Mouse (Mus musculus): ENCODE data around the gene Slc20a1. TPM values are rescaled to one million over a fixed set of nuclear protein-coding genes. Genes with fewer than 3 reads are reported as not detected.

The Slc20a1 gene
- polyA plus RNA-seq, 1 experiment from 2014 or later = 23.7 TPM

- Histone ChIP-seq H3K27me3 (replicated peaks; ENCODE audit: control insufficient read depth, insufficient read depth, low read length) (no peaks in the 10 kb centered on the region), H3K4me3 (ENCODE audit: low read depth, low read length) (no peak overlapping the region), H3K4me1 (ENCODE audit: control insufficient read depth, insufficient read depth, low read length) (no peaks in the 10 kb centered on the region), H3K27ac (replicated peaks; ENCODE audit: low read depth, low read length) (no peak overlapping the region), H3K36me3 (ENCODE audit: control insufficient read depth, insufficient read depth, low read length) (peaks cover 28% of the 10 kb centered on the region), H3K4me2 (ENCODE audit: low read depth, low read length) (no peak overlapping the region), H3K9ac (ENCODE audit: low read depth, low read length) (no peak overlapping the region), H3K9me3 (ENCODE audit: control insufficient read depth, low read length) (no peaks in the 10 kb centered on the region)
- ATAC-seq (ENCODE audit: low read depth) (no peak), DNase-seq (ENCODE audit: low spot score) (no peak)
- 94% methylated on average over 5 of the region's 5 CpGs for WGBS
Measured at GRCm38 (mm10) chr2:129214774-129215173, 16.2 kb downstream of the Slc20a1 start.

GRCm38 (mm10) chr2:129217612-129218185 lies 19.1 kb downstream of the Slc20a1 start:
- no peaks in the 10 kb centered on the region for H3K4me1 ChIP-seq (ENCODE audit: control insufficient read depth, insufficient read depth, low read length)
- H3K27me3 ChIP-seq (replicated peaks; ENCODE audit: control insufficient read depth, insufficient read depth, low read length) = no peaks in the 10 kb centered on the region
- no peak for DNase-seq (ENCODE audit: low spot score)
- H3K4me2 ChIP-seq (ENCODE audit: low read depth, low read length) = no peak overlapping the region
- no peak overlapping the region for H3K9ac ChIP-seq (ENCODE audit: low read depth, low read length)
- no peaks in the 10 kb centered on the region for H3K36me3 ChIP-seq (ENCODE audit: control insufficient read depth, insufficient read depth, low read length)
- WGBS = 62% methylated on average over 9 of the region's 9 CpGs
- no peak overlapping the region for H3K27ac ChIP-seq (replicated peaks; ENCODE audit: low read depth, low read length)
- ATAC-seq (ENCODE audit: low read depth) = no peak
- no peak overlapping the region for H3K4me3 ChIP-seq (ENCODE audit: low read depth, low read length)
- no peaks in the 10 kb centered on the region for H3K9me3 ChIP-seq (ENCODE audit: control insufficient read depth, low read length)

- Histone ChIP-seq H3K27ac (replicated peaks; ENCODE audit: low read depth, low read length) (no peak overlapping the region), H3K4me3 (ENCODE audit: low read depth, low read length) (no peak overlapping the region), H3K4me2 (ENCODE audit: low read depth, low read length) (no peak overlapping the region), H3K4me1 (ENCODE audit: control insufficient read depth, insufficient read depth, low read length) (no peaks in the 10 kb centered on the region), H3K27me3 (replicated peaks; ENCODE audit: control insufficient read depth, insufficient read depth, low read length) (no peaks in the 10 kb centered on the region), H3K36me3 (ENCODE audit: control insufficient read depth, insufficient read depth, low read length) (no peaks in the 10 kb centered on the region), H3K9ac (ENCODE audit: low read depth, low read length) (no peak overlapping the region), H3K9me3 (ENCODE audit: control insufficient read depth, low read length) (no peaks in the 10 kb centered on the region)
- 72% methylated on average over 4 of the region's 4 CpGs for WGBS
- ATAC-seq (ENCODE audit: low read depth) (no peak), DNase-seq (ENCODE audit: low spot score) (no peak)
Measured at GRCm38 (mm10) chr2:129218537-129219105, 20.1 kb downstream of the Slc20a1 start.

- DNase-seq (ENCODE audit: low spot score) (no peak), ATAC-seq (ENCODE audit: low read depth) (no peak)
- no peaks in the 10 kb centered on the region for H3K4me1 ChIP-seq (ENCODE audit: control insufficient read depth, insufficient read depth, low read length)
Measured at GRCm38 (mm10) chr2:129221097-129221632, 22.6 kb downstream of the Slc20a1 start.

GRCm38 (mm10) chr2:129224178-129224577 lies 25.6 kb downstream of the Slc20a1 start:
- Histone ChIP-seq H3K9ac (ENCODE audit: low read depth, low read length) (no peak overlapping the region), H3K4me2 (ENCODE audit: low read depth, low read length) (no peak overlapping the region), H3K27ac (replicated peaks; ENCODE audit: low read depth, low read length) (no peak overlapping the region), H3K4me3 (ENCODE audit: low read depth, low read length) (no peak overlapping the region), H3K36me3 (ENCODE audit: control insufficient read depth, insufficient read depth, low read length) (no peaks in the 10 kb centered on the region), H3K4me1 (ENCODE audit: control insufficient read depth, insufficient read depth, low read length) (no peaks in the 10 kb centered on the region), H3K27me3 (replicated peaks; ENCODE audit: control insufficient read depth, insufficient read depth, low read length) (no peaks in the 10 kb centered on the region), H3K9me3 (ENCODE audit: control insufficient read depth, low read length) (no peaks in the 10 kb centered on the region)
- ATAC-seq (ENCODE audit: low read depth) (no peak), DNase-seq (ENCODE audit: low spot score) (no peak)
- WGBS = 63% methylated on average over 4 of the region's 4 CpGs

More at GRCm38 (mm10) chr2:129221097-129221632, 22.6 kb downstream of the Slc20a1 start:
- H3K27ac ChIP-seq (replicated peaks; ENCODE audit: low read depth, low read length) = no peak overlapping the region
- H3K4me2 ChIP-seq (ENCODE audit: low read depth, low read length) = no peak overlapping the region
- no peaks in the 10 kb centered on the region for H3K36me3 ChIP-seq (ENCODE audit: control insufficient read depth, insufficient read depth, low read length)
- no peaks in the 10 kb centered on the region for H3K9me3 ChIP-seq (ENCODE audit: control insufficient read depth, low read length)
- no peaks in the 10 kb centered on the region for H3K27me3 ChIP-seq (replicated peaks; ENCODE audit: control insufficient read depth, insufficient read depth, low read length)
- no peak overlapping the region for H3K9ac ChIP-seq (ENCODE audit: low read depth, low read length)
- H3K4me3 ChIP-seq (ENCODE audit: low read depth, low read length) = no peak overlapping the region
- WGBS = 74% methylated on average over 8 of the region's 9 CpGs

- ATAC-seq (ENCODE audit: low read depth) (no peak), DNase-seq (ENCODE audit: low spot score) (no peak)
- H3K4me2 ChIP-seq (ENCODE audit: low read depth, low read length) = no peak overlapping the region
- H3K4me1 ChIP-seq (ENCODE audit: control insufficient read depth, insufficient read depth, low read length) = no peaks in the 10 kb centered on the region
- H3K9ac ChIP-seq (ENCODE audit: low read depth, low read length) = no peak overlapping the region
- 86% methylated on average over 17 of the region's 17 CpGs for WGBS
- H3K27me3 ChIP-seq (replicated peaks; ENCODE audit: control insufficient read depth, insufficient read depth, low read length) = no peaks in the 10 kb centered on the region
- no peak overlapping the region for H3K27ac ChIP-seq (replicated peaks; ENCODE audit: low read depth, low read length)
- no peaks in the 10 kb centered on the region for H3K9me3 ChIP-seq (ENCODE audit: control insufficient read depth, low read length)
- H3K4me3 ChIP-seq (ENCODE audit: low read depth, low read length) = no peak overlapping the region
- no peaks in the 10 kb centered on the region for H3K36me3 ChIP-seq (ENCODE audit: control insufficient read depth, insufficient read depth, low read length)
Measured at GRCm38 (mm10) chr2:129225251-129225819, 26.8 kb downstream of the Slc20a1 start.

- no peak overlapping the region for H3K4me3 ChIP-seq (ENCODE audit: low read depth, low read length)
- H3K27me3 ChIP-seq (replicated peaks; ENCODE audit: control insufficient read depth, insufficient read depth, low read length) = no peaks in the 10 kb centered on the region
- H3K36me3 ChIP-seq (ENCODE audit: control insufficient read depth, insufficient read depth, low read length) = no peaks in the 10 kb centered on the region
- H3K4me1 ChIP-seq (ENCODE audit: control insufficient read depth, insufficient read depth, low read length) = no peaks in the 10 kb centered on the region
- no peak overlapping the region for H3K4me2 ChIP-seq (ENCODE audit: low read depth, low read length)
- 64% methylated on average over 10 of the region's 11 CpGs for WGBS
- no peak for ATAC-seq (ENCODE audit: low read depth)
- DNase-seq (ENCODE audit: low spot score) = no peak
- no peaks in the 10 kb centered on the region for H3K9me3 ChIP-seq (ENCODE audit: control insufficient read depth, low read length)
- H3K9ac ChIP-seq (ENCODE audit: low read depth, low read length) = no peak overlapping the region
- H3K27ac ChIP-seq (replicated peaks; ENCODE audit: low read depth, low read length) = no peak overlapping the region
Measured at GRCm38 (mm10) chr2:129226296-129226851, 27.8 kb downstream of the Slc20a1 start.

- ATAC-seq (ENCODE audit: low read depth) (no peak), DNase-seq (ENCODE audit: low spot score) (no peak)
- Histone ChIP-seq H3K27ac (replicated peaks; ENCODE audit: low read depth, low read length) (no peak overlapping the region), H3K4me2 (ENCODE audit: low read depth, low read length) (no peak overlapping the region), H3K27me3 (replicated peaks; ENCODE audit: control insufficient read depth, insufficient read depth, low read length) (no peaks in the 10 kb centered on the region), H3K36me3 (ENCODE audit: control insufficient read depth, insufficient read depth, low read length) (no peaks in the 10 kb centered on the region), H3K4me1 (ENCODE audit: control insufficient read depth, insufficient read depth, low read length) (no peaks in the 10 kb centered on the region), H3K9me3 (ENCODE audit: control insufficient read depth, low read length) (no peaks in the 10 kb centered on the region), H3K9ac (ENCODE audit: low read depth, low read length) (no peak overlapping the region), H3K4me3 (ENCODE audit: low read depth, low read length) (no peak overlapping the region)
- WGBS = 68% methylated on average over 7 of the region's 7 CpGs
Measured at GRCm38 (mm10) chr2:129227011-129227529, 28.5 kb downstream of the Slc20a1 start.
